Comparison of ENCODE assay signal across 13 mouse cellular contexts in genomic region chr5:3320225-3320624, GRCm38 (mm10).
"Had no signal": no experiment of that assay in that cellular context is flagged by ENCODE, and none has a peak within 500 bp of the region (broad histone marks: within the 10 kb centered on the region; RNA-seq: fewer than 3 reads in every experiment).

No protein-coding gene starts in this region.

- H3K4me2 ChIP-seq: limb, embryonic 13.5 days; liver, embryonic 15.5 days; midbrain, embryonic 13.5 days had no signal

- DNase-seq: kidney, adult 9 months; kidney, postnatal 36 days; left cerebral cortex, postnatal 4 days; lung, adult 2 months; lung, postnatal 36 days; right cerebral cortex, postnatal 4 days; spleen, adult 18-20 months; thymus, adult 18-20 months; thymus, postnatal 14 days had no signal

- H3K27me3 ChIP-seq: limb, embryonic 13.5 days; liver, embryonic 15.5 days; midbrain, embryonic 13.5 days had no signal

- H3K36me3 ChIP-seq: limb, embryonic 13.5 days; liver, embryonic 15.5 days; midbrain, embryonic 13.5 days had no signal

- H3K4me3 ChIP-seq: limb, embryonic 13.5 days; liver, embryonic 15.5 days; midbrain, embryonic 13.5 days had no signal

- H3K4me1 ChIP-seq: limb, embryonic 13.5 days; liver, embryonic 15.5 days; midbrain, embryonic 13.5 days had no signal

- ATAC-seq: lung, postnatal 0 days; midbrain, embryonic 13.5 days had no signal

- H3K9me3 ChIP-seq: limb, embryonic 13.5 days; liver, embryonic 15.5 days; midbrain, embryonic 13.5 days had no signal

- H3K9ac ChIP-seq: limb, embryonic 13.5 days; liver, embryonic 15.5 days; midbrain, embryonic 13.5 days had no signal

- H3K27ac ChIP-seq: limb, embryonic 13.5 days; liver, embryonic 15.5 days; midbrain, embryonic 13.5 days had no signal
